ENCODE assay signal across 26 mouse cellular contexts in genomic region chr19:25155250-25155649, GRCm38 (mm10).
A peak's percentile ranks its signal among the peaks of the same experiment; 100 is the strongest.
DNase-seq lines count a peak whose midpoint lies in the region; ATAC-seq lines count a peak whose summit lies in the region.
"Had no signal": no experiment of that assay in that cellular context is flagged by ENCODE, and none has a peak within 500 bp of the region (broad histone marks: within the 10 kb centered on the region; RNA-seq: fewer than 3 reads in every experiment).

No protein-coding gene starts in this region.

- peaks cover 10% of the 10 kb centered on the region for H3K4me1 ChIP-seq in heart, embryonic 16.5 days (ENCODE audit: control insufficient read depth, insufficient read depth, low read length)
- no peaks in the 10 kb centered on the region for H3K4me1 ChIP-seq in forebrain, embryonic 11.5 days (replicated peaks; ENCODE audit: control insufficient read depth, insufficient read depth, low read length)
- H3K4me1 ChIP-seq: embryonic facial prominence, embryonic 13.5 days; megakaryocyte, embryonic 14.5 days; neural tube, embryonic 12.5 days had no signal

- H3K9ac ChIP-seq in heart, embryonic 16.5 days (ENCODE audit: low read length) = no peak overlapping the region
- H3K9ac ChIP-seq in forebrain, embryonic 11.5 days (ENCODE audit: low read length) = no peak overlapping the region
- H3K9ac ChIP-seq: embryonic facial prominence, embryonic 13.5 days; hindbrain, embryonic 13.5 days; liver, embryonic 14.5 days; lung, embryonic 14.5 days; midbrain, embryonic 13.5 days; neural tube, embryonic 12.5 days had no signal

- H3K27ac ChIP-seq in heart, embryonic 16.5 days (ENCODE audit: low read length) = peak overlapping the region; percentile 58
- H3K27ac ChIP-seq in forebrain, embryonic 11.5 days (ENCODE audit: low read depth, low read length) = no peak overlapping the region
- H3K27ac ChIP-seq: embryonic facial prominence, embryonic 13.5 days; left cerebral cortex, adult 2 months; liver, embryonic 14.5 days; midbrain, embryonic 13.5 days; neural tube, embryonic 12.5 days had no signal

- WGBS in heart, embryonic 16.5 days = 49% methylated on average over 7 of the region's 7 CpGs
- 92% methylated on average over 7 of the region's 7 CpGs for WGBS in forebrain, embryonic 11.5 days

- H3K27me3 ChIP-seq in heart, embryonic 16.5 days (ENCODE audit: control insufficient read depth, insufficient read depth, low read length) = no peaks in the 10 kb centered on the region
- no peaks in the 10 kb centered on the region for H3K27me3 ChIP-seq in forebrain, embryonic 11.5 days (ENCODE audit: control insufficient read depth, insufficient read depth, low read length)
- H3K27me3 ChIP-seq: embryonic facial prominence, embryonic 13.5 days; hindbrain, embryonic 13.5 days; megakaryocyte, embryonic 14.5 days; midbrain, embryonic 13.5 days; neural tube, embryonic 12.5 days had no signal

- H3K4me2 ChIP-seq in heart, embryonic 16.5 days (ENCODE audit: low read depth, low read length) = no peak overlapping the region
- H3K4me2 ChIP-seq in forebrain, embryonic 11.5 days (ENCODE audit: low read depth, low read length, severe bottlenecking) = no peak overlapping the region
- H3K4me2 ChIP-seq: embryonic facial prominence, embryonic 13.5 days; hindbrain, embryonic 13.5 days; lung, embryonic 14.5 days; midbrain, embryonic 13.5 days; neural tube, embryonic 12.5 days had no signal

- peak; percentile 30 for DNase-seq in adrenal gland, postnatal 14 days
- no peak for DNase-seq in adrenal gland, adult 18-20 months (ENCODE audit: low spot score in 2 of 2)
- DNase-seq in testis, postnatal 10 days (ENCODE audit: low spot score) = peak; percentile 39
- DNase-seq in testis, postnatal 14 days (ENCODE audit: low spot score) = no peak
- no peak for DNase-seq in urinary bladder, adult 2 months (ENCODE audit: low spot score)
- DNase-seq in forebrain, embryonic 11.5 days (ENCODE audit: low spot score) = no peak
- DNase-seq: cerebellum, adult 18-20 months; cerebellum, postnatal 36 days; embryo, embryonic 11 days; kidney, adult 8-10 months; kidney, postnatal 10 days; lung, embryonic 14.5 days; thymus, adult 18-20 months; thymus, postnatal 4 days had no signal

- peak; percentile 79 for ATAC-seq in heart, embryonic 16.5 days (replicated peaks; ENCODE audit: extremely low read depth, insufficient read depth, low FRiP score)
- no peak for ATAC-seq in forebrain, embryonic 11.5 days (replicated peaks; ENCODE audit: low FRiP score)
- ATAC-seq in activated CD4-positive, CD25-positive, alpha-beta regulatory T cell, adult 4 months = no peak
- ATAC-seq: forebrain, embryonic 14.5 days; inflammation-experienced regulatory T-cells, adult 6 months had no signal

- no peak overlapping the region for H3K4me3 ChIP-seq in heart, embryonic 16.5 days (ENCODE audit: low read length)
- H3K4me3 ChIP-seq in forebrain, embryonic 11.5 days (ENCODE audit: low read depth, low read length) = no peak overlapping the region
- H3K4me3 ChIP-seq: embryonic facial prominence, embryonic 13.5 days; erythroblast, embryonic 14.5 days; hindbrain, embryonic 13.5 days; left cerebral cortex, adult 2 months; megakaryocyte, embryonic 14.5 days; midbrain, embryonic 13.5 days; neural tube, embryonic 12.5 days had no signal

- no peaks in the 10 kb centered on the region for H3K9me3 ChIP-seq in heart, embryonic 16.5 days (replicated peaks; ENCODE audit: control insufficient read depth, low read length)
- H3K9me3 ChIP-seq in forebrain, embryonic 11.5 days (ENCODE audit: control insufficient read depth, low read length) = no peaks in the 10 kb centered on the region
- H3K9me3 ChIP-seq: embryonic facial prominence, embryonic 13.5 days; hindbrain, embryonic 13.5 days; megakaryocyte, embryonic 14.5 days; midbrain, embryonic 13.5 days; neural tube, embryonic 12.5 days had no signal

- H3K36me3 ChIP-seq in heart, embryonic 16.5 days (ENCODE audit: control insufficient read depth, insufficient read depth) = no peaks in the 10 kb centered on the region
- H3K36me3 ChIP-seq in forebrain, embryonic 11.5 days (ENCODE audit: control insufficient read depth, insufficient read depth, low read length) = no peaks in the 10 kb centered on the region
- H3K36me3 ChIP-seq: embryonic facial prominence, embryonic 13.5 days; hindbrain, embryonic 13.5 days; midbrain, embryonic 13.5 days; neural tube, embryonic 12.5 days had no signal

Comparison
In these comparisons a context has a peak if more than half of its experiments do, and no peak if none do; other contexts are left out.
1. DNase-seq: peak in adrenal gland, postnatal 14 days (single experiment) and testis, postnatal 10 days (single experiment); none in adrenal gland, adult 18-20 months (0 of 2), testis, postnatal 14 days (single experiment), urinary bladder, adult 2 months (single experiment) and forebrain, embryonic 11.5 days (single experiment).